Mouse (Mus musculus) forebrain, postnatal 0 days (tissue): ENCODE measurements around the gene Phf14. TPM values are rescaled to one million over a fixed set of nuclear protein-coding genes. Genes with fewer than 3 reads are reported as not detected.

Experiments used
- ATAC-seq: fragments of 200-750 bp; cut with Nextera tagmentation; 2 replicates; pipeline ENCODE4 v1.8.0; 2017; ENCODE audit warnings: mild to moderate bottlenecking, moderate library complexity
- DNase-seq: peaks from one replicate; pipeline ENCODE4 v3.0.0-alpha.2; 2015
- H3K27ac ChIP-seq: fragments of 300-500 bp; sonication (generic); 2 replicates; pipeline ENCODE4 v1.5.1; 2014; ENCODE audit warnings: low read depth, mild to moderate bottlenecking, antibody characterized with exemption, low read length, moderate library complexity, mixed read lengths
- H3K27me3 ChIP-seq: fragments of 300-500 bp; sonication (generic); 2 replicates; pipeline ENCODE4 v1.6.1; 2014; ENCODE audit warnings: mild to moderate bottlenecking, low read length, mixed read lengths; ENCODE audit not compliant: insufficient read depth
- H3K36me3 ChIP-seq: fragments of 300-500 bp; sonication (generic); 2 replicates; pipeline ENCODE4 v1.6.1; 2014; ENCODE audit warnings: mild to moderate bottlenecking, moderate library complexity; ENCODE audit not compliant: insufficient read depth
- H3K4me1 ChIP-seq: fragments of 300-500 bp; sonication (generic); 2 replicates; pipeline ENCODE4 v1.6.1; 2014; ENCODE audit warnings: antibody characterized with exemption; ENCODE audit not compliant: insufficient read depth
- H3K4me2 ChIP-seq: fragments of 300-500 bp; sonication (generic); 2 replicates; pipeline ENCODE4 v1.6.1; 2014; ENCODE audit warnings: low read depth, mild to moderate bottlenecking, moderate library complexity
- H3K4me3 ChIP-seq: fragments of 300-500 bp; sonication (generic); 2 replicates; pipeline ENCODE4 v1.5.1; 2014; ENCODE audit warnings: low read depth, low read length, mixed read lengths
- H3K9ac ChIP-seq: fragments of 300-500 bp; sonication (generic); 2 replicates; pipeline ENCODE4 v1.6.1; 2014; ENCODE audit warnings: mild to moderate bottlenecking
- H3K9me3 ChIP-seq: fragments of 300-500 bp; sonication (generic); 2 replicates; pipeline ENCODE4 v1.6.1; 2016; ENCODE audit warnings: low read length
- CTCF ChIP-seq: sonication (generic); IDR thresholded peaks from 2 replicates; pipeline ENCODE4 v1.5.1; 2016; ENCODE audit warnings: antibody characterized with exemption, control low read depth, low read depth
- WGBS: fragments of 180-500 bp; shearing (Covaris S2); extraction: QIAGEN DNeasy Blood & Tissue Kit; methylation state at CpG from one replicate; pipeline ENCODE4 v1.1.7; 2014; 5-methylcytosine and 5-hydroxymethylcytosine counted together
- polyA plus RNA-seq: library from polyadenylated mRNA; unstranded; fragments of >200 nt; fragmentation: Nextera tagmentation; extraction: Ambion mirVana; gene quantifications from 2 replicates; pipeline ENCODE4 v1.2.1, GENCODE M21; 2015
- total RNA-seq: library from RNA; depleted of rRNA; stranded (reverse); fragments of >200 nt; gene quantifications from 2 replicates; pipeline ENCODE4 v1.2.3, GENCODE M21; 2014

The Phf14 gene
- total and polyA plus RNA-seq, 2 experiments from 2014 or later = 71.6 to 168 TPM

- DNase-seq (no peak), ATAC-seq (no peak)
- no peak overlapping the region for H3K4me3 ChIP-seq
- H3K4me1 ChIP-seq = no peaks in the 10 kb centered on the region
- no peak for TF ChIP-seq CTCF
- no peak overlapping the region for H3K4me2 ChIP-seq
- H3K9me3 ChIP-seq = no peaks in the 10 kb centered on the region
- H3K27me3 ChIP-seq = no peaks in the 10 kb centered on the region
- no peak overlapping the region for H3K9ac ChIP-seq
- H3K36me3 ChIP-seq = peaks cover 5% of the 10 kb centered on the region; the same call in 1 of the 2 replicates
- 81% methylated on average over 2 of the region's 2 CpGs for WGBS
- no peak overlapping the region for H3K27ac ChIP-seq
Measured at GRCm38 (mm10) chr6:12014733-12015132, 107.1 kb downstream of the Phf14 start.

DNA sequence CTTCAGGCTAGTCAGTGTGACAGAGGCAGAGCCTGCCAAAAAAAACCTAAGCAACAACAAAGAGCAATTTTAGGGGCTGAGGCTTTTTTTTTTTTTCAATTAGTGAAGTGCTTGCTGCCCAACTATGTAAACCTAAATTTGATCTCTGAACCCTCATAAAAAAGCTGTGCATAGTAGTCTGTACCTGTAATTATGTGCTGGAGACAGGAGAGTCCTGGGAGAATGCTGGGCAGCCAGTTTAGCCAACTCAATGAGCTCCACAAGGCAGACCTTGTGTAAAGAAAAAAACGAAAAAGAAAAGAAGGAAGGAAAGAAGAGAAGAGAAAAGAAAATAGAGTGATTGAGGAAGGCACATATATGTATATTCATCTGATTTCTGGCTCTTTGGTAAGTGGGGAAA, 112.1 kb downstream of the Phf14 start:
- DNase-seq (no peak), ATAC-seq (no peak)
- Histone ChIP-seq H3K27ac (no peak overlapping the region), H3K4me3 (no peak overlapping the region), H3K9me3 (no peaks in the 10 kb centered on the region), H3K4me1 (no peaks in the 10 kb centered on the region), H3K9ac (no peak overlapping the region), H3K36me3 (peaks cover 17% of the 10 kb centered on the region), H3K4me2 (no peak overlapping the region), H3K27me3 (no peaks in the 10 kb centered on the region)
- 70% methylated on average over 1 of the region's 1 CpGs for WGBS
- no peak for TF ChIP-seq CTCF

GRCm38 (mm10) chr6:12020156-12020555, 112.5 kb downstream of the Phf14 start:
- no peak for DNase-seq
- Histone ChIP-seq H3K36me3 (peaks cover 17% of the 10 kb centered on the region), H3K4me1 (no peaks in the 10 kb centered on the region), H3K9ac (no peak overlapping the region), H3K4me3 (no peak overlapping the region), H3K27ac (no peak overlapping the region), H3K27me3 (no peaks in the 10 kb centered on the region), H3K4me2 (no peak overlapping the region), H3K9me3 (no peaks in the 10 kb centered on the region)
- 90% methylated on average over 3 of the region's 3 CpGs for WGBS
- TF ChIP-seq CTCF = no peak
- no peak for ATAC-seq

DNA sequence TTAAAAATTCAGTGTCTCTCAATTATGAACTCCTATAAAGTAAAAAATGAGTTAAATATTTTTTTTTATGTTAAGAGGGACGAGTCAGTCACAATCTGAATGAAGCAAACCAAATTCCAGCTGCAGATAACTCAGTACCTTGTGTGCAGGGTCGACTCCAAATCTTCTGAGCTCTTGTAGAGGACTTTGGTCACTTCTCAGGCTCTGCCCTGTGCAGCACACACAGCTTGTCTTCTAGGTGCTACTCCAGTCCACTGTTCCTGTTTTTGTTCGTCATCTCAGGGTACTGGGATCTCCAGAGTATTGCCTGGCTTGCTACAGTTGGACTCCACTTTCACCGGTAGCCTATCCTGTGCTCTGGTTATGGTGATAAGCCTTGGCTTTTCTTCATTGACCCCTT, 113.1 kb downstream of the Phf14 start:
- Histone ChIP-seq H3K9ac (no peak overlapping the region), H3K9me3 (no peaks in the 10 kb centered on the region), H3K4me2 (no peak overlapping the region), H3K36me3 (peaks cover 17% of the 10 kb centered on the region), H3K4me3 (no peak overlapping the region), H3K27ac (no peak overlapping the region), H3K27me3 (no peaks in the 10 kb centered on the region), H3K4me1 (no peaks in the 10 kb centered on the region)
- 96% methylated on average over 4 of the region's 4 CpGs for WGBS
- ATAC-seq (no peak), DNase-seq (no peak)
- TF ChIP-seq CTCF = no peak

DNA sequence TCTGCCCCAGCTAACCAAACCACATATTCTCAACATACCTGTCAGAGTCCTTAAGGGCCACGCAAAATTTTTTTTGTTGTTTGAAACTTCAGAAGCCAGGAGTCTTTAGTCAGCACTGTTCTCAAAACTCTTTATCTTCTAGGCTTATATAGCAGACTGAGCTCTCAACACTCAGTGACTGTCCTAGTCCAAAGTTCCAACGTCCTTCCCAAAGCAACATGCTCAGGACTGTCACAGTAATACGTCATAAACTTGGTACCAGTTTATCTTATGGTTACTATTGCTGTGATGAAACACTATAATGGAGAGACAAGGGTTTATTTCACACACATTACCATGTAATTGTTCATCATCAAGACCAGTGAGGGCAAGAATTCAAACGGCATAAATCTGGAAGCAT, 113.9 kb downstream of the Phf14 start:
- no peak for ATAC-seq
- no peak overlapping the region for H3K4me3 ChIP-seq
- H3K9me3 ChIP-seq = no peaks in the 10 kb centered on the region
- no peak overlapping the region for H3K9ac ChIP-seq
- no peaks in the 10 kb centered on the region for H3K4me1 ChIP-seq
- TF ChIP-seq CTCF = no peak
- WGBS = 95% methylated on average over 4 of the region's 4 CpGs
- no peak overlapping the region for H3K4me2 ChIP-seq
- H3K27ac ChIP-seq = no peak overlapping the region
- H3K27me3 ChIP-seq = no peaks in the 10 kb centered on the region
- H3K36me3 ChIP-seq = peaks cover 17% of the 10 kb centered on the region
- DNase-seq = no peak

GRCm38 (mm10) chr6:12023395-12023794, 115.8 kb downstream of the Phf14 start:
- WGBS = 97% methylated on average over 2 of the region's 2 CpGs
- H3K4me1 ChIP-seq = no peaks in the 10 kb centered on the region
- peaks cover 15% of the 10 kb centered on the region for H3K36me3 ChIP-seq

GRCm38 (mm10) chr6:12026804-12027537, 119.4 kb downstream of the Phf14 start:
- 76% methylated on average over 2 of the region's 2 CpGs for WGBS

More at GRCm38 (mm10) chr6:12023395-12023794, 115.8 kb downstream of the Phf14 start:
- no peaks in the 10 kb centered on the region for H3K9me3 ChIP-seq
- H3K9ac ChIP-seq = no peak overlapping the region
- no peak for TF ChIP-seq CTCF
- no peak for DNase-seq
- ATAC-seq = no peak
- H3K27ac ChIP-seq = no peak overlapping the region
- no peaks in the 10 kb centered on the region for H3K27me3 ChIP-seq
- H3K4me2 ChIP-seq = no peak overlapping the region
- H3K4me3 ChIP-seq = no peak overlapping the region

More at GRCm38 (mm10) chr6:12026804-12027537, 119.4 kb downstream of the Phf14 start:
- H3K4me2 ChIP-seq = no peak overlapping the region
- no peaks in the 10 kb centered on the region for H3K4me1 ChIP-seq
- TF ChIP-seq CTCF = no peak
- no peak overlapping the region for H3K4me3 ChIP-seq
- H3K27ac ChIP-seq = no peak overlapping the region
- no peaks in the 10 kb centered on the region for H3K9me3 ChIP-seq
- DNase-seq (no peak), ATAC-seq (no peak)
- H3K27me3 ChIP-seq = no peaks in the 10 kb centered on the region
- H3K36me3 ChIP-seq = no peaks in the 10 kb centered on the region
- no peak overlapping the region for H3K9ac ChIP-seq
